Mouse (Mus musculus) ES-Bruce4 (cell line): ENCODE measurements around the gene Iqcf6.

Experiments
- CTCF ChIP-seq: IDR thresholded peaks from one replicate; pipeline ENCODE4 v1.8.1; 2011; ENCODE audit warnings: low read depth, low read length
- EP300 ChIP-seq: IDR thresholded peaks from 2 replicates; pipeline ENCODE4 v1.6.1; 2011; ENCODE audit warnings: low read depth, low read length; ENCODE audit not compliant: insufficient read depth

DNA sequence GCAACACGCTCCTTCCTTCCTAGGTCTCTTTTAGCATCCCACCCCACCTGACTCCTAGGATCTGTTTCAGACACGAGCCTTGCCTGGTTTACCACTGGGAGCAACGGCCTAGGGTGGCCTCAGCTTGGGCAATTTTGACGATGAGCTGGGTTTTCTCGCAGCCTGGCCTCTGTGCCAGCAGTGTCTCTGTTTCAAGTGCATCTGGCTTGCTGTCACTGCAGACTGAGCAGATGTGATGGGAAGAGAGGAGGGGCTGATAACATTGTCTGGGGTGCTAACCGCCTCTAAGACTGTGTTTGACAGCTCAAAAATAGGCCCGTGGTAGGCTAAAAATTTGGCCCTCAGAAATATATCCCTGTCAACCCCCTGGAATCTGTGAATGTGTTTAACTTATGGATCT lies 30.5 kb upstream of the Iqcf6 start:
- no peak for TF ChIP-seq CTCF
- TF ChIP-seq EP300 = no peak
